Comparison of ENCODE assay signal across 18 mouse cellular contexts in genomic region chr10:105569573-105569972, GRCm38 (mm10).
"Had no signal": no experiment of that assay in that cellular context is flagged by ENCODE, and none has a peak within 500 bp of the region (broad histone marks: within the 10 kb centered on the region; RNA-seq: fewer than 3 reads in every experiment).

No protein-coding gene starts in this region.

- H3K36me3 ChIP-seq: midbrain, embryonic 12.5 days; neural tube, embryonic 13.5 days; neural tube, embryonic 15.5 days; stomach, embryonic 15.5 days had no signal

- DNase-seq: lung, embryonic 14.5 days; lung, postnatal 10 days; lung, postnatal 4 days; midbrain, embryonic 14.5 days; retina, postnatal 1 day; right cerebral cortex, adult 18-20 months; right cerebral cortex, postnatal 14 days; thymus, adult 2 months; thymus, postnatal 25 days; thymus, postnatal 4 days had no signal

- H3K4me2 ChIP-seq: lung, embryonic 14.5 days; midbrain, embryonic 12.5 days; neural tube, embryonic 13.5 days; stomach, embryonic 15.5 days had no signal

- H3K27ac ChIP-seq: midbrain, embryonic 10.5 days; midbrain, embryonic 12.5 days; neural tube, embryonic 13.5 days; neural tube, embryonic 15.5 days; stomach, embryonic 15.5 days; stomach, postnatal 0 days had no signal

- ATAC-seq: midbrain, embryonic 16.5 days had no signal

- H3K27me3 ChIP-seq: neural tube, embryonic 15.5 days; stomach, embryonic 15.5 days had no signal

- H3K9ac ChIP-seq: lung, embryonic 14.5 days; midbrain, embryonic 12.5 days; neural tube, embryonic 13.5 days; neural tube, embryonic 15.5 days; stomach, embryonic 15.5 days had no signal

- H3K9me3 ChIP-seq: midbrain, embryonic 10.5 days; midbrain, embryonic 12.5 days; neural tube, embryonic 13.5 days; neural tube, embryonic 15.5 days; stomach, embryonic 15.5 days had no signal

- H3K4me3 ChIP-seq: midbrain, embryonic 10.5 days; midbrain, embryonic 12.5 days; myocyte; neural tube, embryonic 13.5 days; neural tube, embryonic 15.5 days; stomach, embryonic 15.5 days had no signal
